Mouse (Mus musculus) adrenal gland, adult 2 months (tissue): ENCODE measurements around the gene Zfp26. TPM values are rescaled to one million over a fixed set of nuclear protein-coding genes. Genes with fewer than 3 reads are reported as not detected.

ENCODE experiments used
- DNase-seq: peaks from one replicate; pipeline ENCODE4 v3.0.0; 2021
- long read RNA-seq: library from polyadenylated mRNA; stranded (forward); transcript quantifications from one replicate; pipeline ENCODE4 v2.0.0, GENCODE M21; 2021
- polyA plus RNA-seq: library from polyadenylated mRNA; depleted of rRNA; stranded (reverse); fragments of >200 nt; gene quantifications from 2 replicates; pipeline ENCODE4 v1.2.3, GENCODE M21; 2012; rRNA removed
- total RNA-seq, 2 experiments: library from RNA; stranded (reverse); gene quantifications; 2 replicates each; pipeline ENCODE4 v1.2.3; 2021

Zfp26 gene
- 10 to 100 TPM; 15.5 to 18.1 TPM for total RNA-seq
- 0.49 and 0.58 TPM in 2 replicates for polyA plus RNA-seq
- long read RNA-seq, partial matches to known transcripts, result 1 of 2 reads
- long read RNA-seq, other reads (novel, unspliced or antisense), result 1 of 2 reads

DNA sequence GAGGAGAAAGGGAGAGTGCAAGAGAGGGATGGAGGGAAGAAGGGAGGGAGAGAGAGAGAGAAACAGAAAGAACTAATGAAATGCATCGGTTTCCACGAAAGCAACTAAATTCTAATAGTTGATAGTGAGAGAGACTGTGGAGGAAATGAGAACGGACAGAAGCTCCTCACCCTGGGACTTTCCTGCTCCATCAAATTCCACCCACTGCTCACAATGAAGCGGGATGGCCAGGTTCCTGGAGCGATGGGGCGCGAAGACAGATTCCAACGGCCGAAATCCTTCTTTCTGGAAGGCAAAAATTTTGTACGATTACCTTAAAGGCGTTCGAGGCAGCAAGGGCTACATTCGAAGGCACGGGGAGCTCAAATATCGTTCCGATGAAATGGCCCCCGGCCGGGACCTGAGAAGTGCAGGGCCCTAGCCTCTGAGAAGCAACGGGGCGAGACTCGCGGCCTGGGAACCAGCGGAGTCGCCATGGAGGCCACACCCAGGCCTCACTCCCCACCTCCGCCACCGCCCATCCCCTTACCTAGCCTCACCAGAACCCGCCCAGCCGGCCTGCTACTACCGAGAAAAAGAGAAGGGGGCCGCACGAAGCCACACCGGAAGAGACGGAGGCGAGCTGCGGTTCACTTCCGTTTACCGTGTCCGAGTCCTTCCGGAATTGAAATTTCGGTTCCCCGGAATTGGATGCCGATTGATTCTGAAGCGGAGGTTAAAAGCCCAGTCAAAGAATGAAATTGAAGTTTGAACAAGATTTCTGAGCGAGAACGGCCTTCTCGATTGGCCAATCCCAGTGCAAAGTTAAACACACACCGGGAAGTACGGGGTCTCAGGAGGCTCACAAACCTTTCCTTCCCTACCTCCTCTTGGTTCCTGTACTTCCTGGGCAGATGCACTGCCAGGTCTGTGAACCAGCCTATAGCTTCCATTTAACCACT is at the start of gene Zfp26:
TSS of gene Zfp26 (minus strand) at position 786 of the 941 bp plus-strand sequence.
- DNase-seq, result peak; percentile 84

DNA sequence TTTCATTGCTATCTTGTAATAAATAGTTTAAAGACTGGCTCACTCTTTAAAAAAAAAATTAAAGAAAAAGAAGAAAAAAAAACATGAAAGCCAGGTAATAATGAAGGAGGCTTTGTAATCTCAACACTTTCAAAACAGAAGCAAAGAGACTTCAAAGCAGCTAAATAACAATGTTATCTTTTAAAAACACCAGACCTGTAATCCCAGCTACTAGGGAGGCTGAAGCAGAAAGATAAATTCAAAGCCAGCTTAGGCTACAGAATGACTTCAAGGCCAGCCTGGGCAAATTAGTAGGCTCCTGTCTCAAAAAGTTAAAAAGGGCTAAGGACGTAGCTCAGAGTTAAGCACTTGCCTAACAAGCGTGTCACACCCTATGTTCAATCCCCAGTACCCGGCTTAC is 49.7 kb upstream of the Zfp26 start:
- DNase-seq, result no peak

- DNase-seq, result no peak
These were observed 44.8 kb upstream of the Zfp26 start for GRCm38 (mm10) chr9:20504801-20505200.

GRCm38 (mm10) chr9:20493281-20493680 is 33.3 kb upstream of the Zfp26 start:
- DNase-seq, result no peak

DNA sequence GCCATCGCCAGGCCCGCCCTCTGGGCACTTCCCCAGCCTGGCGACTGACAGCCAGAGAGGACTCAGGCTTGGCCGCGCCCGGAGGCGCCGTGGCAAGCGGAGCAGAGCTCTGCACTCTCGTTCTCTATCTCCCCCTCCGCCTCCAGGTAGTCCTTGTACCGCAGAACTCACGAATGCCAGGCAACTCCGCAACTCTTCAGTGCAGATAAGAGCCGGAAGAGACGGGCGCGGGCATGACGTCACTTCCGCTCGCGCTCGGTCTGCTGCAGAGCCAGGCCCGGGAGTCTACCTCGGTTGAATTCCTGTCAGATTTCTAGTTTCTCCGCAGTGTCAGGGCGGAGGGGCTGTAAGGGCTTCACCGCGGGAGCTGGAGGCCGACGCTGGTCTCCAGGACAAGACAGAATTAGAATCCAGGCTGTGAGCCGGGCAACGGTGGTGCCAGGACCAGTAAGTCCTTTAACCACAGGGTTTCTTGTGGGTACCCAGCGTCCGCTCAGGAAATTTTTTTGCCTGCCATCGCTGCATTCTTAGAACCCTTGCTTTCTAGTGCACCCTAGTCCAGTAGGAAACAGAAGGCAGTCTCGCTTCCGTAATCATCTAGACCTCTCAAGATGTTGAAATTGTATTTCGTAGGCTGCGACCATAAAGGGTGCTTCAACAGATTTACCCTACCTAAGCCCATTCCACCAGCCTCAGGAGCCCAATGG is 32.7 kb upstream of the Zfp26 start, which contains the start of gene Zfp426:
TSS of gene Zfp426 (minus strand) at position 220 of the 707 bp plus-strand sequence.
- peak; percentile 91 for DNase-seq

DNA sequence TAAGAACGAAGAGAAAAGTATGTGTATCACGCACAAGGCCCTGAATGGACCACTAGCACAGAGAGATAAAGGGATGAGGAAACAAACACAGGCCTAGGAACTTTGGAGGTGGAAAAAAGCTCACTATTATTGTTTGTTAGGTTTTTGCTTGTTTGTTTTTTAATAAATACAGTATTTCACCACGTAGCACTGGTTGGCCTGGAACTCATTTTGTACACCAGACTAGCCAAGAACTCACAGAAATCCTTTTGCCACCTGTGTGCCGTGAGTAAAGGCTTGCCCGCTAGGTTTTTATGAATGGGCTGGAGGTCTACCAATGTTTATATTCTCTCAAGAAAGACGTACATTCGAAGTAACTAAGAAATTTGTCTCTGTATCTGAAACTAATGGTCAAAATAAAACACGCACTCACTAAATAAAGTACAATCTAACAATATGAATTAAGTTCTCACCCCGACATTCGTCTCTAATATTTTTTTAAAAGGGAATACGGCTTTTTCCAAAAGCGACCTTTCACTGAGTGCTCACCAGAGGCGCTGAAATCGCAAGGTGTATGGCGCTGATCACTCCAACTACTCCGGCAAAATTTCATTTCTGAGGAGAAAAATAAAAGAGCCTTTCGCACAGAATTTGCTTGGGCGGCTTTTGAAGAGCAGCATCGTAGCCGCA is 32.0 kb upstream of the Zfp26 start:
- DNase-seq, result no peak

DNA sequence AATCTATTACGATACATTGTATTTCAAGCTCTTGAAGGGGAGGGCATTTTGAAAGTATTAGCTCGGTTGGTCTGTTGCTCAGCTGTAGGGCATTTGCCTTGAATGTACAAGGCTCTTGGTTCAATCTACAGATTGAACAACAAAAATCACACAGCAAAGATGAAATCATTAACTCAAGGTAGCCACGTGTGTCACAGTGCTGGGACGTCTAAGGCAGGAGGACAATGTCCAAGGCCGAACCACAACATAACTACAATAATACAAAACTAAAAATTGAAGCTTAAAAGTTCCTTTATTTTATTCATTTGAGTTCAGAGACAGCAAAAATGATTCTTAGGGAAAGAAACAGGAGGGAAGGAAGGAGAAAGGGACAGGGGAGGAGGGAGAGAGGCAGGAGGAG is 29.6 kb upstream of the Zfp26 start:
- DNase-seq, result no peak

GRCm38 (mm10) chr9:20479396-20479795 is 19.4 kb upstream of the Zfp26 start:
- no peak for DNase-seq

DNA sequence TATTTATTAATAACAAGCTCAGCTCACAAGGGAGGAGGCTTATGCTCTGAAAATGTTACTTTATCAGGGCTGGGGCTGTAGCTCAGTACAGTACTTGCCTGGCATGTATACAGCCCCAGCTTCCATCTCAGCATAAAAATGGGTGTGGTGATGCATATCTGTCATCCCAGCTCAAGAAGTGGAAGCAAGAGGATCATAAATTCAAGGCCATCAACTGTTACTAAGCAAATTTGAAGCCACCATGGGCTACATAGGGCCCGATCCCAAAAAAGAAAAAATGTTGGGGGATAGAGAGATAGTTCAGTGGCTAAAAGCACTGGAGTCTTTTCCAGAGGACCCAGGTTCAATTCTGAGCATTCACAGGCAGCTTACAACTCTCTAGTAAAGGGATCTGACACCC is 16.7 kb upstream of the Zfp26 start:
- DNase-seq, result no peak

DNA sequence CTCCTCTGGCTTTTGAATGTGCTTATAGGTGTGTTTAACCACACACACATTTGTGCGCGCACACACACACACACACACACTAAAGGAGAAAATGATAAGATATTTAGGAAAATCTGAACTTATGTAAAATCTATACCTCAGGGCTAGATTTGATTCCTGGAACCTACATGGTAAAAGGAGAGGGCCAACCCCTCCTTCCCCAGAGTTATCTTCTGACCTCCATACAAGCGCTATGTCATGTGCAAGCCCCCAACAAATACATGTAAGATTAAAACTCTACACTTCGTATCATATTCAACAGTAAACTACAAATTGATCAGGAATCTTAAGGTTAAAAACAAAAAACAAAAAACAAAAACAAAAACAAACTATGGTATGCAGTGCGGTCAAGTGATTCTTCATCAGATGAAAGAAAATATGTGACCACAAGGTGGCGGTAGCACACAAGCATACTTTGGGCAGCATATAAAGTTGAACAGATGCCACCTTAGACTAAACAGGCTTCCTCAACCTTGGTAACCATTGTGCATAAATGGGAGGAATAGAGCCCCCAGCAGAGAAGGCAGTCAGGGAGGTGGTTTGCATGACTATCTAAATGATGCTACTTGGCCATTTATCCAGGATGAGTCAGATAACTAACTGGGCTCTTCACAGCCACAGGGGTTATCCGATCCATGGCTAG is 6.9 kb upstream of the Zfp26 start:
- DNase-seq, result peak; percentile 49

GRCm38 (mm10) chr9:20453647-20454046 is 6.3 kb downstream of the Zfp26 start:
- no peak for DNase-seq

DNA sequence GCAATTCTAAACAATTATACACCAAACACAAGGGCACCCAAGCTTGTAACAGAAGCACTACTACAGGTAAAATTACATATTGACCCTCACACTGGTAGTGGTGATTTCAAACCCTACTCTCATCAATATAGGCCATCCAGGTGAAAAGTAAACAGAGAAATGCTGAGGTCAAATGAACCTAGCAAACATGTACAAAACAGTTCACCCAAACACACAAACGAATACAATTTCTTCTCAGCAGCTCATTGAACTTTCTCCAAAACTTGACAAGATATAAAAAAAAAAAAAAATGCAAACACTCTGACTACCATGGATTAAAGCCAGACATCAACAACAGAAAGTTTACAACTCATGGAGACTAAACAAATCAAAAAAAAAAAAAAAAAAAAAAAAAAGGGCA is 8.5 kb downstream of the Zfp26 start:
- DNase-seq, result no peak

GRCm38 (mm10) chr9:20443183-20443783 is 16.7 kb downstream of the Zfp26 start:
- DNase-seq, result no peak

DNA sequence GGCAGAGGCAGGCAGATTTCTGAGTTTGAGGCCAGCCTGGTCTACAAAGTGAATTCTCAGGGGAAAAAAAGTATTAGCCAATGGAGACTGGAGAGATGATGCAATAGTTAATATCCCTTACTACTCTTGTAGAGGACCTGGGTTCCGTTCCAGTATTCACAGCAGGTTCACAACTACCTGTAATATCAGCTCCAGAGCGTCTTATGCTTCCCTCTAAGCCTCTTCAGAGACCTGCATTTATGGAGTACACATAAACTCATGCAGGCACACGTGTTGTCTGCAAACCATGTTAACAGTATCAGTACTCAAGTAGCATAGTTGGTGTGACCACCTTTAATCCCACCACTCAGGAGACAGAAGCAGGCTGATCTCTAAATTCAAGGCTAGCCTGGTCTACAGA is 30.0 kb downstream of the Zfp26 start:
- DNase-seq, result no peak

DNA sequence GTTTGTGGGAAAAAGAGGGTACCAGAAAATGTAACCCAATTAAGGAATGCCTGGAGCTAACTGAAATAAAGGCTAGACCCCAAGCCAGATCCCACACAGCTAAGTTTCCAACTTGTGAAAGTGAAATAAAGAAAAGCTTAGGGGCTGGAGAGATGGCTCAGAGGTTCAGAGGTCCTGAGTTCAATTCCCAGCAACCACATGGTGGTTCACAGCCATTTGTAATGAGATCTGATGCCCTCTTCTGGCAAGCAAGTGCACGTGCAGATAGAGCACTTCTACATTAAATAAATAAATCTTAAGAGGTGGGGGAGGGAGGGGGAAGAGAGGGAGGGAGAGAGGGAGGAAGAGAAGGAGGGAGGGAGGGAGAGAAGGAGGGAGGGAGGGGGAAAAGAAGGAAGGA is 48.5 kb downstream of the Zfp26 start:
- no peak for DNase-seq

DNA sequence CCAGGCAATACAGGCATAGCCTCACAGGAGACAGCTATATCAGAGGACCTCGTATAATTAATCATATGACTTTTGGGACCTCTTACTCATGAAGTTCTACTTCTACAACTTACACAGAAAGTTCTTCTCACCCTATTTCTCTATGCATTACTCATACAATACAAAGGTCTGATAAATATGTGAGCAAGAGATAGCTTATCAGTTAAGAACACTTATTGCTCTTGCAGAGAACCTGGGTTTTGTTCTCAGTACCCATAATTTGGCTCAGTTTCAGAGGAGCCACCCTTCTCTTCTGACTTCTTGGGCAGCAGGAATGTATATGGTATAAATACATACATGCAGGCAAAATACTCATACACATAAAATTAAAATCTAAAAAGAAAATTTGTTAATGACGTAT is 50.6 kb downstream of the Zfp26 start:
- no peak for DNase-seq

DNA sequence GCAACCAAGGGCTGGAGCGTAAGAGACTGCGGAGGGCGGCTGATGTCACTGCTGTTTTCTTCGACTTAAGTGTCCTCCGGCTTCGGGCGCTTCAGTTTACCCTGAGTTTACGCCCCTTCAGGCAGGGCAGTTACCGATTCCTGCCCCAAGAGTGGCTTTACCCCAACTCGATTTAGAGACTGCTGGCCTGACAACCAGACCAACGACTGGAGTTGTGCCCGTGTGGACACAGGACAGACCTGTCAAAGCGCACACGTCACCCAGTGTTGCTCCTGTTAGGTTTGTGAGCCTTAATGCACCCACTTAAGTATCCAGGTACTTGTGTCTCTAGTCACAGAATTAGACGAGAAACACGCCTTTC is 74.6 kb downstream of the Zfp26 start:
- DNase-seq, result no peak

- peak; percentile 91 for DNase-seq
These were observed 75.2 kb downstream of the Zfp26 start, which contains the start of gene Zfp560 for GRCm38 (mm10) chr9:20384532-20385342. Zfp560 (minus strand) TSS chr9:20385177.

- DNase-seq, result no peak
These were observed 76.3 kb downstream of the Zfp26 start for GRCm38 (mm10) chr9:20383659-20384058.
